ENCODE assay signal across 24 mouse cellular contexts in genomic region chr5:134186059-134186458, GRCm38 (mm10). TPM values are rescaled to one million over a fixed set of nuclear protein-coding genes. Genes with fewer than 3 reads are reported as not detected.
A peak's percentile ranks its signal among the peaks of the same experiment; 100 is the strongest.
DNase-seq lines count a peak whose midpoint lies in the region; ATAC-seq and TF ChIP-seq lines count a peak whose summit lies in the region.
"Had no signal": no experiment of that assay in that cellular context is flagged by ENCODE, and none has a peak within 500 bp of the region (broad histone marks: within the 10 kb centered on the region; RNA-seq: fewer than 3 reads in every experiment).

No protein-coding gene starts in this region.

- H3K4me3 ChIP-seq in hindbrain, embryonic 12.5 days = no peak overlapping the region
- no peak overlapping the region for H3K4me3 ChIP-seq in hindbrain, postnatal 0 days (ENCODE audit: low read length)
- no peak overlapping the region for H3K4me3 ChIP-seq in lung, embryonic 16.5 days (ENCODE audit: low read length)
- no peak overlapping the region for H3K4me3 ChIP-seq in CH12.LX (replicated peaks in 1 of 3; ENCODE audit: low read depth in 2 of 3, low read length in 2 of 3, poor library complexity in 1 of 3)
- H3K4me3 ChIP-seq: embryonic facial prominence, embryonic 12.5 days; embryonic facial prominence, embryonic 15.5 days; heart, embryonic 12.5 days; heart, embryonic 15.5 days; hindbrain, embryonic 10.5 days had no signal

- H3K79me2 ChIP-seq in CH12.LX (replicated peaks; ENCODE audit: control insufficient read depth, extremely low read depth, insufficient read depth, poor library complexity, severe bottlenecking) = no peaks in the 10 kb centered on the region

- in situ Hi-C loops in CH12.LX (cut with MboI; ENCODE audit: low pct_ligation_motif_present, low pct_unique_long_range_greater_than_20kb, low sequenced_read_pairs) = no loop called here

- TF ChIP-seq EP300 in CH12.LX (IDR thresholded peaks at IDR 0.05; ENCODE audit: low read length) = no peak

- DNase-seq in hindbrain, postnatal 0 days (ENCODE audit: low spot score) = no peak
- DNase-seq in lung, postnatal 14 days = no peak
- DNase-seq in CH12.LX (ENCODE audit: extremely low read depth) = peak; percentile 32
- DNase-seq in gastrocnemius, adult 18-20 months (ENCODE audit: low spot score) = no peak
- DNase-seq: adrenal gland, postnatal 10 days; adrenal gland, postnatal 36 days; cerebellum, adult 8-10 months; cerebellum, postnatal 25 days; forebrain, postnatal 0 days; gastrocnemius, postnatal 25 days; heart, adult 18-20 months; heart, postnatal 10 days; heart, postnatal 36 days had no signal

- no peak for ATAC-seq in hindbrain, embryonic 12.5 days (ENCODE audit: low FRiP score)
- ATAC-seq in hindbrain, postnatal 0 days = no peak
- no peak for ATAC-seq in lung, embryonic 16.5 days (ENCODE audit: low read depth)
- ATAC-seq: forebrain, embryonic 14.5 days; forebrain, postnatal 0 days; Patski had no signal

- H3K9me3 ChIP-seq in hindbrain, embryonic 12.5 days (replicated peaks) = no peaks in the 10 kb centered on the region
- no peaks in the 10 kb centered on the region for H3K9me3 ChIP-seq in hindbrain, postnatal 0 days (ENCODE audit: low read length)
- H3K9me3 ChIP-seq in lung, embryonic 16.5 days (ENCODE audit: control insufficient read depth, low read length) = no peaks in the 10 kb centered on the region
- H3K9me3 ChIP-seq in CH12.LX (replicated peaks; ENCODE audit: low read length) = peaks cover 6% of the 10 kb centered on the region
- H3K9me3 ChIP-seq: embryonic facial prominence, embryonic 12.5 days; embryonic facial prominence, embryonic 15.5 days; G1E; heart, embryonic 12.5 days; heart, embryonic 15.5 days; hindbrain, embryonic 10.5 days had no signal

- TF ChIP-seq POLR2A in CH12.LX (IDR thresholded peaks at IDR 0.05; ENCODE audit: low read depth, low read length) = no peak

- no peak for TF ChIP-seq RAD21 in CH12.LX (IDR thresholded peaks at IDR 0.05; ENCODE audit: low read depth, low read length)

- no peak for TF ChIP-seq CTCF in hindbrain, postnatal 0 days (IDR thresholded peaks at IDR 0.05; ENCODE audit: low read depth)
- TF ChIP-seq CTCF in CH12.LX (conservative IDR thresholded peaks at IDR 0.05 in 1 of 2, IDR thresholded peaks at IDR 0.05 in 1 of 2; ENCODE audit: low read depth in 2 of 2, low read length in 2 of 2) = no peak

- no peak overlapping the region for H3K4me2 ChIP-seq in hindbrain, embryonic 12.5 days (replicated peaks)
- no peak overlapping the region for H3K4me2 ChIP-seq in hindbrain, postnatal 0 days (ENCODE audit: low read depth, low read length)
- H3K4me2 ChIP-seq in lung, embryonic 16.5 days (ENCODE audit: low read depth, low read length) = no peak overlapping the region
- H3K4me2 ChIP-seq in CH12.LX (ENCODE audit: insufficient read depth, low read depth, poor library complexity, severe bottlenecking) = no peak overlapping the region
- H3K4me2 ChIP-seq: embryonic facial prominence, embryonic 12.5 days; embryonic facial prominence, embryonic 15.5 days; heart, embryonic 12.5 days; heart, embryonic 15.5 days; hindbrain, embryonic 14.5 days had no signal

- 88% methylated on average over 3 of the region's 3 CpGs for WGBS in hindbrain, embryonic 12.5 days
- 89% methylated on average over 3 of the region's 3 CpGs for WGBS in hindbrain, postnatal 0 days
- WGBS in lung, embryonic 16.5 days = 80% methylated on average over 3 of the region's 3 CpGs

- no peaks in the 10 kb centered on the region for H3K36me3 ChIP-seq in hindbrain, embryonic 12.5 days
- no peaks in the 10 kb centered on the region for H3K36me3 ChIP-seq in hindbrain, postnatal 0 days (ENCODE audit: insufficient read depth, low read length)
- no peaks in the 10 kb centered on the region for H3K36me3 ChIP-seq in lung, embryonic 16.5 days (ENCODE audit: control insufficient read depth, insufficient read depth, low read length)
- peaks cover 0 to 1% of the 10 kb centered on the region in 2 experiments for H3K36me3 ChIP-seq in CH12.LX (replicated peaks in 1 of 2; ENCODE audit: control insufficient read depth in 1 of 2, insufficient read depth in 1 of 2, low read length in 1 of 2)
- H3K36me3 ChIP-seq: embryonic facial prominence, embryonic 12.5 days; embryonic facial prominence, embryonic 15.5 days; heart, embryonic 15.5 days; hindbrain, embryonic 10.5 days had no signal

- H3K4me1 ChIP-seq in hindbrain, embryonic 12.5 days = peaks cover 19% of the 10 kb centered on the region
- 0 out of 2 replicates have a peak, but pooled peaks cover 5% of the 10 kb centered on the region for H3K4me1 ChIP-seq in hindbrain, postnatal 0 days (ENCODE audit: insufficient read depth, low read length)
- H3K4me1 ChIP-seq in lung, embryonic 16.5 days (replicated peaks; ENCODE audit: control insufficient read depth, insufficient read depth, low read length) = peaks cover 15% of the 10 kb centered on the region
- H3K4me1 ChIP-seq in CH12.LX (ENCODE audit: control insufficient read depth in 1 of 2, insufficient read depth in 2 of 2) = peaks cover 2 to 34% of the 10 kb centered on the region in 2 experiments; a peak in 3 of 4 replicates

- H3K27me3 ChIP-seq in hindbrain, embryonic 12.5 days = no peaks in the 10 kb centered on the region
- H3K27me3 ChIP-seq in hindbrain, postnatal 0 days (ENCODE audit: insufficient read depth, low read length) = no peaks in the 10 kb centered on the region
- H3K27me3 ChIP-seq in lung, embryonic 16.5 days (ENCODE audit: control insufficient read depth, insufficient read depth, low read depth, low read length) = no peaks in the 10 kb centered on the region
- H3K27me3 ChIP-seq in CH12.LX (replicated peaks) = no peaks in the 10 kb centered on the region
- H3K27me3 ChIP-seq: embryonic facial prominence, embryonic 12.5 days; embryonic facial prominence, embryonic 15.5 days; heart, embryonic 12.5 days; heart, embryonic 15.5 days; Patski had no signal

- H3K9ac ChIP-seq in hindbrain, embryonic 12.5 days = 0 out of 2 replicates have a peak overlapping the region, but pooled peaks have one; percentile 28
- H3K9ac ChIP-seq in hindbrain, postnatal 0 days (replicated peaks; ENCODE audit: low read length) = no peak overlapping the region
- H3K9ac ChIP-seq in lung, embryonic 16.5 days (ENCODE audit: low read length) = no peak overlapping the region
- H3K9ac ChIP-seq in CH12.LX (ENCODE audit: insufficient read depth, low read depth) = no peak overlapping the region
- H3K9ac ChIP-seq: embryonic facial prominence, embryonic 12.5 days; embryonic facial prominence, embryonic 15.5 days; forebrain, postnatal 0 days; heart, embryonic 12.5 days; heart, embryonic 15.5 days; hindbrain, embryonic 14.5 days had no signal

- dilution Hi-C loops in CH12.LX (cut with MboI; ENCODE audit: extremely low pct_ligation_motif_present, extremely low pct_unique_long_range_greater_than_20kb, low sequenced_read_pairs) = no loop called here

- no peak overlapping the region for H3K27ac ChIP-seq in hindbrain, embryonic 12.5 days
- H3K27ac ChIP-seq in hindbrain, postnatal 0 days = no peak overlapping the region
- 0 out of 2 replicates have a peak overlapping the region, but pooled peaks have one; percentile 17 for H3K27ac ChIP-seq in lung, embryonic 16.5 days (ENCODE audit: low read length)
- no peak overlapping the region for H3K27ac ChIP-seq in CH12.LX (ENCODE audit: insufficient read depth, low read depth)
- H3K27ac ChIP-seq: embryonic facial prominence, embryonic 12.5 days; embryonic facial prominence, embryonic 15.5 days; heart, embryonic 15.5 days; hindbrain, embryonic 10.5 days; hindbrain, embryonic 14.5 days had no signal

TF ChIP-seq in CH12.LX, 34 proteins besides CTCF, POLR2A, EP300 and RAD21:
- 0 out of 2 replicates have a peak, but pooled peaks have one; percentile 24 for TF ChIP-seq TCF12 (IDR thresholded peaks at IDR 0.05; ENCODE audit: low read depth, low read length)
- no peak for TF ChIP-seq E2F4 (IDR thresholded peaks at IDR 0.05; ENCODE audit: insufficient replicate concordance, low read depth, low read length)
- peak; percentile 57 for TF ChIP-seq ZNF384 (IDR thresholded peaks at IDR 0.05; ENCODE audit: low read depth, low read length)

RNA-seq across cellular contexts. Expression of gene Gtf2ird2, which starts 2.2 kb away (rescaled TPM):
- polyA plus RNA-seq in hindbrain, embryonic 12.5 days (2016; fragmentation: Nextera tagmentation; extraction: Ambion mirVana) = 11.7 and 12.8 TPM in 2 replicates
- total RNA-seq in hindbrain, postnatal 0 days (2014; rRNA removed) = 14.6 and 19.7 TPM in 2 replicates
- polyA plus RNA-seq in hindbrain, postnatal 0 days (2015; fragmentation: Nextera tagmentation; extraction: Ambion mirVana) = 11.6 and 12.6 TPM in 2 replicates
- polyA plus RNA-seq in lung, embryonic 16.5 days (2015; fragmentation: Nextera tagmentation; extraction: Ambion mirVana) = 8.6 and 9.1 TPM in 2 replicates
- total RNA-seq in CH12.LX (2012; rRNA removed) = 4.4 and 4.7 TPM in 2 replicates
- total RNA-seq in CH12.LX (2014; rRNA removed) = 1.9 and 3.0 TPM in 2 replicates
- polyA plus RNA-seq in CH12.LX (2012; ENCODE audit: insufficient read length, low read depth) = 6.8 and 9.7 TPM in 2 replicates
- total RNA-seq in gastrocnemius, adult 18-20 months (2021) = 1 to 10 TPM; 5.0 to 6.3 TPM

RNA-seq across cellular contexts. Expression of gene Rcc1l, which starts 9.5 kb away (rescaled TPM):
- 27.4 and 28.0 TPM in 2 replicates for polyA plus RNA-seq in hindbrain, embryonic 12.5 days (2016; fragmentation: Nextera tagmentation; extraction: Ambion mirVana)
- total RNA-seq in hindbrain, postnatal 0 days (2014; rRNA removed) = 20.6 and 23.0 TPM in 2 replicates
- 21.5 and 21.7 TPM in 2 replicates for polyA plus RNA-seq in hindbrain, postnatal 0 days (2015; fragmentation: Nextera tagmentation; extraction: Ambion mirVana)
- polyA plus RNA-seq in lung, embryonic 16.5 days (2015; fragmentation: Nextera tagmentation; extraction: Ambion mirVana) = 22.5 and 22.8 TPM in 2 replicates
- total RNA-seq in CH12.LX (2012; rRNA removed) (42.3 and 42.7 TPM in 2 replicates), CH12.LX (2014; rRNA removed) (24.6 and 25.4 TPM in 2 replicates)
- 31.0 and 31.8 TPM in 2 replicates for polyA plus RNA-seq in CH12.LX (2012; ENCODE audit: insufficient read length, low read depth)
- 10 to 100 TPM; 22.7 to 25.2 TPM for total RNA-seq in gastrocnemius, adult 18-20 months (2021)

RNA-seq across cellular contexts. Expression of gene Ncf1, which starts 43.4 kb away (rescaled TPM):
- polyA plus RNA-seq in hindbrain, embryonic 12.5 days (2016; fragmentation: Nextera tagmentation; extraction: Ambion mirVana) = 3.6 and 4.6 TPM in 2 replicates
- total RNA-seq in hindbrain, postnatal 0 days (2014; rRNA removed) = 2.8 and 4.9 TPM in 2 replicates
- polyA plus RNA-seq in hindbrain, postnatal 0 days (2015; fragmentation: Nextera tagmentation; extraction: Ambion mirVana) = 2.0 and 2.3 TPM in 2 replicates
- polyA plus RNA-seq in lung, embryonic 16.5 days (2015; fragmentation: Nextera tagmentation; extraction: Ambion mirVana) = 9.0 and 10.4 TPM in 2 replicates
- total RNA-seq in CH12.LX (2012; rRNA removed) (225 and 342 TPM in 2 replicates), CH12.LX (2014; rRNA removed) (263 and 287 TPM in 2 replicates)
- 299 and 302 TPM in 2 replicates for polyA plus RNA-seq in CH12.LX (2012; ENCODE audit: insufficient read length, low read depth)
- total RNA-seq in gastrocnemius, adult 18-20 months (2021) = 1 to 10 TPM; 2.1 to 2.2 TPM

Comparison
In these comparisons a context has a peak if more than half of its experiments do, and no peak if none do; other contexts are left out.
1. RNA of gene Ncf1, which starts 43.4 kb away (polyA plus RNA-seq): 299 to 302 TPM in CH12.LX; 9.0 to 10.4 TPM in lung, embryonic 16.5 days, 3.6 to 4.6 TPM in hindbrain, embryonic 12.5 days and 2.0 to 2.3 TPM in hindbrain, postnatal 0 days; every median in the first group is over 10 times any median in the second.